Mouse (Mus musculus) forebrain, embryonic 11.5 days (tissue): Measurements from ENCODE around the gene Zc3h12c. TPM values are rescaled to one million over a fixed set of nuclear protein-coding genes. Genes with fewer than 3 reads are reported as not detected.
A peak's percentile ranks its signal among the peaks of the same experiment; 100 is the strongest.

Source experiments
- ATAC-seq: fragments of 200-750 bp; cut with Nextera tagmentation; replicated peaks from 2 replicates; pipeline ENCODE4 v1.8.0; 2017; ENCODE audit warnings: moderate TSS enrichment; ENCODE audit not compliant: low FRiP score
- DNase-seq: peaks from one replicate; pipeline ENCODE4 v3.0.0-alpha.2; 2017; ENCODE audit warnings: low spot score
- H3K27ac ChIP-seq: fragments of 300-500 bp; sonication (generic); 2 replicates; pipeline ENCODE4 v1.5.1; 2014; ENCODE audit warnings: low read depth, low read length
- H3K27me3 ChIP-seq: fragments of 300-500 bp; sonication (generic); 2 replicates; pipeline ENCODE4 v1.6.1; 2014; ENCODE audit warnings: mild to moderate bottlenecking, low read length, mixed read lengths; ENCODE audit not compliant: control insufficient read depth, insufficient read depth
- H3K36me3 ChIP-seq: fragments of 300-500 bp; sonication (generic); 2 replicates; pipeline ENCODE4 v1.6.1; 2014; ENCODE audit warnings: mild to moderate bottlenecking, low read length, moderate library complexity, mixed read lengths; ENCODE audit not compliant: control insufficient read depth, insufficient read depth
- H3K4me1 ChIP-seq: fragments of 300-500 bp; sonication (generic); replicated peaks from 2 replicates; pipeline ENCODE4 v1.6.1; 2014; ENCODE audit warnings: low read length, mixed read lengths; ENCODE audit not compliant: control insufficient read depth, insufficient read depth
- H3K4me2 ChIP-seq: fragments of 300-500 bp; sonication (generic); 2 replicates; pipeline ENCODE4 v1.6.1; 2014; ENCODE audit warnings: low read depth, mild to moderate bottlenecking, low read length, moderate library complexity, mixed read lengths; ENCODE audit not compliant: severe bottlenecking
- H3K4me3 ChIP-seq: fragments of 300-500 bp; sonication (generic); 2 replicates; pipeline ENCODE4 v1.5.1; 2014; ENCODE audit warnings: low read depth, low read length
- H3K9ac ChIP-seq: fragments of 300-500 bp; sonication (generic); 2 replicates; pipeline ENCODE4 v1.6.1; 2014; ENCODE audit warnings: low read length
- H3K9me3 ChIP-seq: fragments of 300-500 bp; sonication (generic); 2 replicates; pipeline ENCODE4 v1.6.1; 2016; ENCODE audit warnings: low read length, mixed read lengths; ENCODE audit not compliant: control insufficient read depth
- WGBS: fragments of 180-500 bp; shearing (Covaris S2); extraction: QIAGEN DNeasy Blood & Tissue Kit; methylation state at CpG from one replicate; pipeline ENCODE4 v1.1.7; 2014; 5-methylcytosine and 5-hydroxymethylcytosine counted together
- polyA plus RNA-seq: library from polyadenylated mRNA; unstranded; fragments of >200 nt; fragmentation: Nextera tagmentation; extraction: Ambion mirVana; gene quantifications from 2 replicates; pipeline ENCODE4 v1.2.1, GENCODE M21; 2014

Gene Zc3h12c
- polyA plus RNA-seq = 11.8 and 12.6 TPM in 2 replicates

GRCm38 (mm10) chr9:52167863-52168685 is at the start of gene Zc3h12c:
Gene Zc3h12c (minus strand): TSS chr9:52168572.
- Histone ChIP-seq H3K4me2 (peak within 1 kb of the TSS; percentile 64), H3K4me1 (0 out of 2 replicates have a peak, but pooled peaks cover 2% of the 10 kb centered on the region), H3K27ac (peak within 1 kb of the TSS; percentile 92), H3K9me3 (no peaks in the 10 kb centered on the region), H3K4me3 (peak within 1 kb of the TSS; percentile 92), H3K9ac (peak within 1 kb of the TSS; percentile 99), H3K27me3 (no peaks in the 10 kb centered on the region), H3K36me3 (no peaks in the 10 kb centered on the region)
- WGBS = under 1% methylated on average over 93 of the region's 100 CpGs
- ATAC-seq (peak; percentile 84), DNase-seq (peak; percentile 85)

GRCm38 (mm10) chr9:52217636-52218035 is 49.3 kb upstream of the Zc3h12c start:
- Histone ChIP-seq H3K4me2 (no peak overlapping the region), H3K4me3 (no peak overlapping the region), H3K9me3 (no peaks in the 10 kb centered on the region), H3K4me1 (no peaks in the 10 kb centered on the region), H3K27ac (no peak overlapping the region), H3K36me3 (no peaks in the 10 kb centered on the region), H3K27me3 (no peaks in the 10 kb centered on the region), H3K9ac (no peak overlapping the region)
- 79% methylated on average over 4 of the region's 4 CpGs for WGBS
- DNase-seq (no peak), ATAC-seq (no peak)

- ATAC-seq (no peak), DNase-seq (no peak)
- Histone ChIP-seq H3K4me2 (no peak overlapping the region), H3K36me3 (no peaks in the 10 kb centered on the region), H3K4me3 (no peak overlapping the region), H3K4me1 (no peaks in the 10 kb centered on the region), H3K27ac (no peak overlapping the region), H3K9ac (no peak overlapping the region), H3K27me3 (no peaks in the 10 kb centered on the region), H3K9me3 (no peaks in the 10 kb centered on the region)
- 89% methylated on average over 3 of the region's 3 CpGs for WGBS
These were observed 46.9 kb upstream of the Zc3h12c start for GRCm38 (mm10) chr9:52215291-52215690.

GRCm38 (mm10) chr9:52212416-52212815 is 44.0 kb upstream of the Zc3h12c start:
- Histone ChIP-seq H3K27ac (no peak overlapping the region), H3K36me3 (no peaks in the 10 kb centered on the region), H3K27me3 (no peaks in the 10 kb centered on the region), H3K4me2 (no peak overlapping the region), H3K9ac (no peak overlapping the region), H3K4me1 (no peaks in the 10 kb centered on the region), H3K4me3 (no peak overlapping the region), H3K9me3 (no peaks in the 10 kb centered on the region)
- 88% methylated on average over 6 of the region's 6 CpGs for WGBS
- ATAC-seq = no peak
- DNase-seq = no peak

DNA sequence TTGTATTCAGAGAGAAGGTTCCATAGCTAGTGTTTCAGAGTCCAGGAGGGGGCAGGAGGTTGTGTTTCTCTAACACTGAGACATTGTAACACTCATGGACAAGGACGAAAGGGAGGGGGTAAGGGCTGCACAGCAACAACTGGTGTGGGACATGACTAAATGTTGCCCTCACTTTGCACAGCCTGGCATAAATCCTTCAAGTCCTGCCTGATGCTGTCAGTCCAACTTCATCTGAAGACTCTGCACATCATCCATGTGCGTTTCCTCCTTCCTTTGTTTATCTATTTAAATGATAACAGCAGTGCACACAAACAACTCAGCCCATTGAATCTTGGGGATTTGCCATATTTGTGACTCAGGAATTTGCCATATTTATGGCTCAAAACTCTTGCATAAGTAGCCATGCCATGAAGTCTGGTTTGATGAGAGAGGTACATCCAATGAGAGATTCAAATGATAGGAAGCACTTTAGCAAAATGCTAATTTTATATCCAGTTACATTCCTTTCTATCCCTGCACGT is 40.2 kb upstream of the Zc3h12c start:
- no peaks in the 10 kb centered on the region for H3K9me3 ChIP-seq
- DNase-seq (no peak), ATAC-seq (no peak)
- no peaks in the 10 kb centered on the region for H3K4me1 ChIP-seq
- H3K9ac ChIP-seq = no peak overlapping the region
- H3K4me2 ChIP-seq = no peak overlapping the region
- H3K27me3 ChIP-seq = no peaks in the 10 kb centered on the region
- no peak overlapping the region for H3K4me3 ChIP-seq
- H3K36me3 ChIP-seq = no peaks in the 10 kb centered on the region
- WGBS = 81% methylated on average over 3 of the region's 3 CpGs
- H3K27ac ChIP-seq = no peak overlapping the region

- DNase-seq = no peak
These were observed 34.8 kb upstream of the Zc3h12c start for GRCm38 (mm10) chr9:52203189-52203588.

GRCm38 (mm10) chr9:52200271-52200670 is 31.9 kb upstream of the Zc3h12c start:
- Histone ChIP-seq H3K36me3 (no peaks in the 10 kb centered on the region), H3K9ac (no peak overlapping the region), H3K4me1 (no peaks in the 10 kb centered on the region), H3K27me3 (no peaks in the 10 kb centered on the region), H3K4me2 (no peak overlapping the region), H3K4me3 (no peak overlapping the region), H3K27ac (no peak overlapping the region), H3K9me3 (no peaks in the 10 kb centered on the region)
- ATAC-seq (no peak), DNase-seq (no peak)
- WGBS = 84% methylated on average over 4 of the region's 4 CpGs

More at GRCm38 (mm10) chr9:52203189-52203588, 34.8 kb upstream of the Zc3h12c start:
- H3K4me1 ChIP-seq = no peaks in the 10 kb centered on the region
- WGBS = 85% methylated on average over 4 of the region's 4 CpGs
- no peak overlapping the region for H3K4me2 ChIP-seq
- H3K27me3 ChIP-seq = no peaks in the 10 kb centered on the region
- no peak overlapping the region for H3K27ac ChIP-seq
- ATAC-seq = no peak
- no peaks in the 10 kb centered on the region for H3K36me3 ChIP-seq
- no peaks in the 10 kb centered on the region for H3K9me3 ChIP-seq
- H3K9ac ChIP-seq = no peak overlapping the region
- H3K4me3 ChIP-seq = no peak overlapping the region

DNA sequence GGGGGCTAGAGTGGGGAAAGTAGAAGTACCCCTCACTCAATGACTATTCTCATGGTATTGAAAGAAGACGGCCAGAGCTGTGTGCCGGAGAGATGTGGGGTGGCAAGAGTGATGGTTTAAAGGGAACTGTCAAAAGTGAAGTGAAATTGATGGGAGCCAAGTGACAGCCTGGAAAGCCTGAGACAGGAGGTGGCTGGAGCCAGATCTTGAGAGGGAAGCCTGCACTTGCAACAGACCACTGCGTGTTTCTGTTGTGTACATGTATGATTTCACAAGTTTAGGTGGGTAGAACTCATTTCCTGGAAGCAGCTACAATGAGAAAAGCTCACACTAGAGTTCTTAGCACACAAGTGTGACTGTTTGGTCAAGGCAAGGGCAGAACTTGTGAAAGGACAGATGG is 27.5 kb upstream of the Zc3h12c start:
- WGBS = 91% methylated on average over 3 of the region's 3 CpGs
- DNase-seq (no peak), ATAC-seq (no peak)
- Histone ChIP-seq H3K9ac (no peak overlapping the region), H3K9me3 (no peaks in the 10 kb centered on the region), H3K27ac (no peak overlapping the region), H3K27me3 (no peaks in the 10 kb centered on the region), H3K36me3 (no peaks in the 10 kb centered on the region), H3K4me3 (no peak overlapping the region), H3K4me1 (no peaks in the 10 kb centered on the region), H3K4me2 (no peak overlapping the region)

DNA sequence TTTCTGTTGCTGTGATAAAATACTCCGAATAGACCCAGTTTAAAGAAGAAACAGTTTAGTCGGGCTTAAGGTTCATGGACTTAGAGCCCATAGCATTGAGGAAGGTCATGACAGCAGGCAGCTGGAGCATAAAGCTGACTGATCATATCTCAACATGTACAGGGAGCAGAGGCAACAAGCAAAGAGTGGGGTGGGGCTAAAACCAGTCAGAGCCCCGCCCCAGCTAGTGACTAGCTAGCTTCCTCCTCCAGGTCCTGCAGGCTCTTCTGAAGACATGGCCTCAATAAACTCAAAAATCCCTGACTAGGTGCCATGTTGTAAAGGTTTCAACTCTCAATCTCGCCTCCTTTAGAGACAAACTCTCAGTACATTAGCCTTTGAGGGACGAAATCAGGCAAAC is 25.5 kb upstream of the Zc3h12c start:
- no peaks in the 10 kb centered on the region for H3K36me3 ChIP-seq
- WGBS = 87% methylated on average over 5 of the region's 5 CpGs
- no peak overlapping the region for H3K4me3 ChIP-seq
- DNase-seq (no peak), ATAC-seq (no peak)
- no peak overlapping the region for H3K4me2 ChIP-seq
- H3K4me1 ChIP-seq = no peaks in the 10 kb centered on the region
- H3K27me3 ChIP-seq = no peaks in the 10 kb centered on the region
- H3K9ac ChIP-seq = no peak overlapping the region
- no peaks in the 10 kb centered on the region for H3K9me3 ChIP-seq
- no peak overlapping the region for H3K27ac ChIP-seq
